Mouse (Mus musculus) kidney, embryonic 15.5 days (tissue): Measurements from ENCODE around the gene Ciita. TPM values are rescaled to one million over a fixed set of nuclear protein-coding genes. Genes with fewer than 3 reads are reported as not detected.

Source experiments
- ATAC-seq: fragments of 200-750 bp; cut with Nextera tagmentation; replicated peaks from 2 replicates; pipeline ENCODE4 v1.8.0; 2017; ENCODE audit warnings: moderate TSS enrichment; ENCODE audit not compliant: low FRiP score
- H3K27ac ChIP-seq: fragments of 300-500 bp; sonication (generic); 2 replicates; pipeline ENCODE4 v1.5.1; 2015; ENCODE audit warnings: mild to moderate bottlenecking, inconsistent platforms
- H3K27me3 ChIP-seq: fragments of 300-500 bp; sonication (generic); 2 replicates; pipeline ENCODE4 v1.6.1; 2015; ENCODE audit warnings: inconsistent platforms
- H3K36me3 ChIP-seq: fragments of 300-500 bp; sonication (generic); 2 replicates; pipeline ENCODE4 v1.6.1; 2015; ENCODE audit warnings: inconsistent platforms
- H3K4me1 ChIP-seq: fragments of 300-500 bp; sonication (generic); 2 replicates; pipeline ENCODE4 v1.6.1; 2015; ENCODE audit warnings: inconsistent platforms
- H3K4me2 ChIP-seq: fragments of 300-500 bp; sonication (generic); 2 replicates; pipeline ENCODE4 v1.6.1; 2015; ENCODE audit warnings: moderate library complexity, mild to moderate bottlenecking, inconsistent platforms
- H3K4me3 ChIP-seq: fragments of 300-500 bp; sonication (generic); replicated peaks from 2 replicates; pipeline ENCODE4 v1.5.1; 2015; ENCODE audit warnings: mild to moderate bottlenecking, inconsistent platforms
- H3K9ac ChIP-seq: fragments of 300-500 bp; sonication (generic); 2 replicates; pipeline ENCODE4 v1.6.1; 2015; ENCODE audit warnings: mild to moderate bottlenecking, inconsistent platforms
- H3K9me3 ChIP-seq: fragments of 300-500 bp; sonication (generic); replicated peaks from 2 replicates; pipeline ENCODE4 v1.6.1; 2016; ENCODE audit warnings: inconsistent platforms
- WGBS: fragments of 180-500 bp; shearing (Covaris S2); methylation state at CpG from one replicate; pipeline ENCODE4 v1.1.7; 2015; ENCODE audit warnings: mixed read lengths; 5-methylcytosine and 5-hydroxymethylcytosine counted together
- polyA plus RNA-seq: library from polyadenylated mRNA; unstranded; fragments of >200 nt; fragmentation: Nextera tagmentation; extraction: Ambion mirVana; gene quantifications from 2 replicates; pipeline ENCODE4 v1.2.1, GENCODE M21; 2015

Gene Ciita
- polyA plus RNA-seq, 1 experiment from 2014 or later: 1.0 TPM

GRCm38 (mm10) chr16:10499122-10499521 lies 19.3 kb downstream of the Ciita start:
- ATAC-seq: no peak
- no peak overlapping the region for H3K4me3 ChIP-seq
- no peaks in the 10 kb centered on the region for H3K36me3 ChIP-seq
- H3K9me3 ChIP-seq: no peaks in the 10 kb centered on the region
- no peak overlapping the region for H3K9ac ChIP-seq
- 80% methylated on average over 1 of the region's 1 CpGs for WGBS
- H3K4me1 ChIP-seq: peaks cover 15% of the 10 kb centered on the region; the same call in 1 of the 2 replicates
- no peak overlapping the region for H3K4me2 ChIP-seq
- no peak overlapping the region for H3K27ac ChIP-seq
- H3K27me3 ChIP-seq: peaks cover 2% of the 10 kb centered on the region; the same call in 1 of the 2 replicates

GRCm38 (mm10) chr16:10501865-10502264 lies 22.0 kb downstream of the Ciita start:
- H3K36me3 ChIP-seq: no peaks in the 10 kb centered on the region
- H3K4me1 ChIP-seq: no peaks in the 10 kb centered on the region
- peak; percentile 64; the same call in 1 of the 2 replicates for ATAC-seq
- H3K4me3 ChIP-seq: no peak overlapping the region
- no peaks in the 10 kb centered on the region for H3K9me3 ChIP-seq
- WGBS: 9% methylated on average over 8 of the region's 8 CpGs
- H3K9ac ChIP-seq: no peak overlapping the region
- no peak overlapping the region for H3K4me2 ChIP-seq
- H3K27me3 ChIP-seq: peaks cover 2% of the 10 kb centered on the region; the same call in 1 of the 2 replicates
- no peak overlapping the region for H3K27ac ChIP-seq

GRCm38 (mm10) chr16:10503058-10503457 lies 23.2 kb downstream of the Ciita start:
- Histone ChIP-seq H3K4me3 (no peak overlapping the region), H3K27ac (no peak overlapping the region), H3K36me3 (no peaks in the 10 kb centered on the region), H3K9ac (no peak overlapping the region), H3K4me2 (no peak overlapping the region), H3K9me3 (no peaks in the 10 kb centered on the region), H3K4me1 (no peaks in the 10 kb centered on the region), H3K27me3 (peaks cover 2% of the 10 kb centered on the region; the same call in 1 of the 2 replicates)
- WGBS: 64% methylated on average over 2 of the region's 2 CpGs
- ATAC-seq: no peak

GRCm38 (mm10) chr16:10507445-10507844 lies 27.6 kb downstream of the Ciita start:
- Histone ChIP-seq H3K9me3 (no peaks in the 10 kb centered on the region), H3K9ac (no peak overlapping the region), H3K27me3 (no peaks in the 10 kb centered on the region), H3K27ac (no peak overlapping the region), H3K4me3 (no peak overlapping the region), H3K4me2 (no peak overlapping the region), H3K4me1 (peaks cover 13% of the 10 kb centered on the region), H3K36me3 (no peaks in the 10 kb centered on the region)
- 55% methylated on average over 4 of the region's 4 CpGs for WGBS
- no peak for ATAC-seq

GRCm38 (mm10) chr16:10508691-10509090 lies 28.8 kb downstream of the Ciita start:
- ATAC-seq: peak; percentile 76; the same call in 1 of the 2 replicates

GRCm38 (mm10) chr16:10510477-10511133 lies 30.7 kb downstream of the Ciita start:
- WGBS: 55% methylated on average over 14 of the region's 14 CpGs
- Histone ChIP-seq H3K4me1 (peaks cover 13% of the 10 kb centered on the region), H3K27ac (no peak overlapping the region), H3K4me2 (no peak overlapping the region), H3K36me3 (no peaks in the 10 kb centered on the region), H3K9ac (no peak overlapping the region), H3K27me3 (no peaks in the 10 kb centered on the region), H3K9me3 (no peaks in the 10 kb centered on the region), H3K4me3 (no peak overlapping the region)
- ATAC-seq: no peak

More at GRCm38 (mm10) chr16:10508691-10509090, 28.8 kb downstream of the Ciita start:
- 36% methylated on average over 6 of the region's 6 CpGs for WGBS
- Histone ChIP-seq H3K4me1 (peaks cover 13% of the 10 kb centered on the region), H3K27me3 (no peaks in the 10 kb centered on the region), H3K27ac (no peak overlapping the region), H3K9ac (no peak overlapping the region), H3K9me3 (no peaks in the 10 kb centered on the region), H3K36me3 (no peaks in the 10 kb centered on the region), H3K4me2 (no peak overlapping the region), H3K4me3 (no peak overlapping the region)

- Histone ChIP-seq H3K4me1 (peaks cover 13% of the 10 kb centered on the region), H3K27ac (no peak overlapping the region), H3K27me3 (no peaks in the 10 kb centered on the region), H3K36me3 (no peaks in the 10 kb centered on the region), H3K9ac (no peak overlapping the region), H3K9me3 (no peaks in the 10 kb centered on the region), H3K4me2 (no peak overlapping the region), H3K4me3 (no peak overlapping the region)
- ATAC-seq: no peak
- 89% methylated on average over 12 of the region's 12 CpGs for WGBS
Observed at GRCm38 (mm10) chr16:10511134-10511520, 31.3 kb downstream of the Ciita start.

- Histone ChIP-seq H3K9ac (no peak overlapping the region), H3K36me3 (no peaks in the 10 kb centered on the region), H3K4me2 (no peak overlapping the region), H3K9me3 (no peaks in the 10 kb centered on the region), H3K27me3 (no peaks in the 10 kb centered on the region), H3K4me1 (peaks cover 13% of the 10 kb centered on the region), H3K27ac (no peak overlapping the region), H3K4me3 (no peak overlapping the region)
- no peak for ATAC-seq
- whole genome bisulfite sequencing: 86% methylated on average over 12 of the region's 12 CpGs
Observed at GRCm38 (mm10) chr16:10515953-10516572, 36.2 kb downstream of the Ciita start.

GRCm38 (mm10) chr16:10518030-10518429 lies 38.2 kb downstream of the Ciita start:
- Histone ChIP-seq H3K4me3 (no peak overlapping the region), H3K36me3 (no peaks in the 10 kb centered on the region), H3K27me3 (no peaks in the 10 kb centered on the region), H3K4me2 (no peak overlapping the region), H3K9ac (no peak overlapping the region), H3K4me1 (peaks cover 16% of the 10 kb centered on the region), H3K9me3 (no peaks in the 10 kb centered on the region), H3K27ac (no peak overlapping the region)
- 47% methylated on average over 5 of the region's 5 CpGs for WGBS
- ATAC-seq: no peak

GRCm38 (mm10) chr16:10520908-10521614 lies 41.2 kb downstream of the Ciita start:
- WGBS: 46% methylated on average over 2 of the region's 2 CpGs
- Histone ChIP-seq H3K4me1 (peaks cover 16% of the 10 kb centered on the region), H3K9me3 (no peaks in the 10 kb centered on the region), H3K36me3 (no peaks in the 10 kb centered on the region), H3K4me2 (no peak overlapping the region), H3K9ac (no peak overlapping the region), H3K27me3 (no peaks in the 10 kb centered on the region), H3K4me3 (no peak overlapping the region), H3K27ac (no peak overlapping the region)
- peak; percentile 65 for ATAC-seq

- Histone ChIP-seq H3K36me3 (no peaks in the 10 kb centered on the region), H3K9me3 (no peaks in the 10 kb centered on the region), H3K4me3 (no peak overlapping the region), H3K27me3 (no peaks in the 10 kb centered on the region), H3K4me1 (0 out of 2 replicates have a peak, but pooled peaks cover 5% of the 10 kb centered on the region), H3K27ac (no peak overlapping the region), H3K4me2 (no peak overlapping the region), H3K9ac (no peak overlapping the region)
- whole genome bisulfite sequencing: 86% methylated on average over 1 of the region's 1 CpGs
- ATAC-seq: no peak
Observed at GRCm38 (mm10) chr16:10522811-10523210, 43.0 kb downstream of the Ciita start.

GRCm38 (mm10) chr16:10523650-10524049 lies 43.8 kb downstream of the Ciita start:
- 86% methylated on average over 8 of the region's 8 CpGs for WGBS
- no peaks in the 10 kb centered on the region for H3K27me3 ChIP-seq
- no peak overlapping the region for H3K9ac ChIP-seq
- H3K27ac ChIP-seq: no peak overlapping the region
- H3K9me3 ChIP-seq: no peaks in the 10 kb centered on the region
- no peak overlapping the region for H3K4me2 ChIP-seq
- H3K4me3 ChIP-seq: no peak overlapping the region
- ATAC-seq: no peak
- H3K36me3 ChIP-seq: no peaks in the 10 kb centered on the region
- 0 out of 2 replicates have a peak, but pooled peaks cover 3% of the 10 kb centered on the region for H3K4me1 ChIP-seq
